Mouse (Mus musculus) lung, postnatal 0 days (tissue): Measurements from ENCODE around the gene Pgghg. TPM values are rescaled to one million over a fixed set of nuclear protein-coding genes. Genes with fewer than 3 reads are reported as not detected.
A peak's percentile ranks its signal among the peaks of the same experiment; 100 is the strongest.

ENCODE experiments used
- ATAC-seq: fragments of 200-750 bp; cut with Nextera tagmentation; 2 replicates; pipeline ENCODE4 v1.8.0; 2017; ENCODE audit warnings: moderate library complexity
- DNase-seq: peaks from one replicate; pipeline ENCODE4 v3.0.0-alpha.2; 2016; ENCODE audit warnings: low spot score
- H3K27ac ChIP-seq: fragments of 300-500 bp; sonication (generic); 2 replicates; pipeline ENCODE4 v1.5.1; 2014; ENCODE audit warnings: antibody characterized with exemption, mild to moderate bottlenecking, low read length, mixed read lengths
- H3K27me3 ChIP-seq: fragments of 300-500 bp; sonication (generic); replicated peaks from 2 replicates; pipeline ENCODE4 v1.6.1; 2014; ENCODE audit warnings: low read length, mixed read lengths; ENCODE audit not compliant: insufficient read depth
- H3K36me3 ChIP-seq: fragments of 300-500 bp; sonication (generic); 2 replicates; pipeline ENCODE4 v1.6.1; 2014; ENCODE audit warnings: low read length, mixed read lengths; ENCODE audit not compliant: insufficient read depth
- H3K4me1 ChIP-seq: fragments of 300-500 bp; sonication (generic); 2 replicates; pipeline ENCODE4 v1.6.1; 2014; ENCODE audit warnings: antibody characterized with exemption, low read depth, low read length, mixed read lengths; ENCODE audit not compliant: insufficient read depth
- H3K4me2 ChIP-seq: fragments of 300-500 bp; sonication (generic); replicated peaks from 2 replicates; pipeline ENCODE4 v1.6.1; 2014; ENCODE audit warnings: low read depth, mild to moderate bottlenecking, low read length, moderate library complexity, mixed read lengths
- H3K4me3 ChIP-seq: fragments of 300-500 bp; sonication (generic); 2 replicates; pipeline ENCODE4 v1.5.1; 2014; ENCODE audit warnings: low read depth, low read length
- H3K9ac ChIP-seq: fragments of 300-500 bp; sonication (generic); replicated peaks from 2 replicates; pipeline ENCODE4 v1.6.1; 2014; ENCODE audit warnings: low read depth, mild to moderate bottlenecking
- H3K9me3 ChIP-seq: fragments of 300-500 bp; sonication (generic); 2 replicates; pipeline ENCODE4 v1.6.1; 2016; ENCODE audit warnings: low read length, mixed read lengths
- CTCF ChIP-seq: IDR thresholded peaks from 2 replicates; pipeline ENCODE4 v1.5.1; 2016; ENCODE audit warnings: antibody characterized with exemption, mild to moderate bottlenecking
- EP300 ChIP-seq: IDR thresholded peaks from 2 replicates; pipeline ENCODE4 v1.6.1; 2016; ENCODE audit warnings: antibody characterized with exemption, mild to moderate bottlenecking, control low read depth
- WGBS: fragments of 180-500 bp; shearing (Covaris S2); extraction: QIAGEN DNeasy Blood & Tissue Kit; methylation state at CpG from one replicate; pipeline ENCODE4 v1.1.7; 2014; 5-methylcytosine and 5-hydroxymethylcytosine counted together
- polyA plus RNA-seq: library from polyadenylated mRNA; unstranded; fragments of >200 nt; fragmentation: Nextera tagmentation; extraction: Ambion mirVana; gene quantifications from 2 replicates; pipeline ENCODE4 v1.2.1, GENCODE M21; 2015

Gene Pgghg
- polyA plus RNA-seq, 1 experiment from 2014 or later = 12.7 TPM

DNA sequence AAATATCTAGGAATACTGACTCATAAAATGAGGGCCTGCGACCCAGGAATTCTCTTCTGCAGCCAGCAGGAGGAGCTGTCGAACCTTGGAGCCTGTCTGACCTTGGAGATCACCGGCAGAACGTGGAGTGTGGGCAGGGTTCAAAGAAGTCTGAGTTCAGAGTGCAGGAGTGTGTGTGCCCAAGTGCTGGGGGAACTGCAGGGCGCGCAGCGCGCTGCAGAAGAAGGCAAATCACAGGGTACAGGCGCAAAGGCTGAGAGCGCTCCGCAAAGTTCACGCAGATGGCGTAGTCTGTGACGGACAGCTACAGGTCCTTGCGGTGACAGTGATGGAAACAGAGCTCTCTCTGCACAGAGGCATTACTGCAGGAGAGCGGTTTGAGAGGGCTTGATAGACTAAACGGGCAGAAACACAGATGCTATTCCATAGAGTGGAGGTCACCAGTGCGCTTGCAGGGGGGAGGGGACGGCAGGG lies 32.5 kb upstream of the Pgghg start:
- Histone ChIP-seq H3K4me1 (no peaks in the 10 kb centered on the region), H3K36me3 (no peaks in the 10 kb centered on the region), H3K27me3 (no peaks in the 10 kb centered on the region), H3K27ac (no peak overlapping the region), H3K4me3 (peak overlapping the region; percentile 12; the same call in 1 of the 2 replicates), H3K9ac (no peak overlapping the region), H3K4me2 (peak overlapping the region; percentile 53), H3K9me3 (no peaks in the 10 kb centered on the region)
- TF ChIP-seq EP300 = no peak
- TF ChIP-seq CTCF = peak; percentile 89
- ATAC-seq (peak; percentile 83), DNase-seq (peak; percentile 88)
- under 1% methylated on average over 19 of the region's 19 CpGs for WGBS

- TF ChIP-seq EP300 = no peak
- WGBS = 50% methylated on average over 3 of the region's 3 CpGs
- ATAC-seq (no peak), DNase-seq (no peak)
- no peaks in the 10 kb centered on the region for H3K36me3 ChIP-seq
- H3K9me3 ChIP-seq = no peaks in the 10 kb centered on the region
- H3K27ac ChIP-seq = no peak overlapping the region
- no peaks in the 10 kb centered on the region for H3K27me3 ChIP-seq
- H3K9ac ChIP-seq = no peak overlapping the region
- no peak overlapping the region for H3K4me3 ChIP-seq
- H3K4me1 ChIP-seq = no peaks in the 10 kb centered on the region
- H3K4me2 ChIP-seq = no peak overlapping the region
Observed at GRCm38 (mm10) chr7:140912293-140912692, 28.9 kb upstream of the Pgghg start.

DNA sequence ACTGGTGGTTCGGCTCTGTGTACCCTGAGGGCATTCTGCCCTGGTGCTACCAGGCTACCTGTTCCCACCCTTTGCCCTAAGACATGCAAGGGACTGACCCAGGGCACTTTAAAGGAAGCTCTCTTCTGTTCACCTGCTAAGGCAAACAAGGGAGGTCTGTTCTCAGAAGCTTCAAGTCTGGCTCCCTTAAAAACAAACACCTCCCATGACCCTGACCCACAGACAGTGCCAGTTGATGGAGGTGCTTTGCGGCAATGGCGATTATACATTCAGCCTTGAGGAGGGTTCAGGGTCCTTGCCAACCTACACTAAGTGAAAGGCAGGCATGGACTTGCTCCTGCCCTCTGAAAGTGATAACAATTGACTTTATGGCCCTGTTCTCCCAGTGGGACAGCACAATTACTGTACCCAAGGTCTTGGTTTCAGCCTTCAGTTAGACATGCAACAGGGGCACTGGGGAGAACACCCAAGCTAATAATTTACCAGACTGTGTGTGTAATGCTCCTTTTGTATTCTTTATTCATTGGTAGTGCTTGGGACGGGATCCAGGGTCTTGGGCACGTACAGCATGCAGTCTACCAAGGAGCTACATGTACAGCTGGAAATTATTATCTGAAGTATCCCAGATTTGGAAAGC lies 28.2 kb upstream of the Pgghg start:
- DNase-seq (no peak), ATAC-seq (no peak)
- 49% methylated on average over 5 of the region's 5 CpGs for WGBS
- H3K27ac ChIP-seq = no peak overlapping the region
- no peaks in the 10 kb centered on the region for H3K9me3 ChIP-seq
- no peaks in the 10 kb centered on the region for H3K27me3 ChIP-seq
- H3K4me3 ChIP-seq = no peak overlapping the region
- no peaks in the 10 kb centered on the region for H3K36me3 ChIP-seq
- no peak for TF ChIP-seq CTCF
- TF ChIP-seq EP300 = no peak
- H3K9ac ChIP-seq = no peak overlapping the region
- H3K4me1 ChIP-seq = no peaks in the 10 kb centered on the region
- H3K4me2 ChIP-seq = no peak overlapping the region

DNA sequence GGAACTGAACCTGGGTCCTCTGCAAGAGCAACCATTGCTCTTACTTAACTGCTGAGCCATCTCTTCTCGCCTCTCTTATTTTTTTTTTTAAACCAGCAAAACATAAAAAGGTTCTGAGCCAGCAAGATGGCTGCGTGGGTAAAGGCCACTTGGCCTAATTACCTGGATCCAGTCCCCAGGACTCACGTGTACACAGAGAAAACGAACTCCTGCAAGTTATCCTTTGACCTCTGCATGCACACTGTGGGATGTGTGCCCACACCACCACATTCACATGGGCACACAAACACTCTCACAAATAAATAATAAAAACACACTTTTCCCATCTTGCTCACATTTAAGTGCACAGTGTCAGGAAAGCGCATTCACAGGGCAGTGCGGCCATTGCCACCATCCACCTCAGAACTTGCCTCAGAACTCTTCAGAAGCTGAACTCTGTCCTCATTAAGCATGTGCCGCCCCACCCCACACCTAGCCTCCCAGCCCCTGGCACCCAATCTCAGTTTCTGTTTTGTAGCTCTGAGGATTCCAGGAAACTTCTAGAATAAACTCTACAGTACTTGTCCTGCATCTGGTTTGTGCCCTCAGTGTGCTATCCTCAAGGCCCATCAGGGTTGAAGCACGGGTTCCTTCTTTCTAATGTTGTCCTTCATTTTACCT lies 27.0 kb upstream of the Pgghg start:
- DNase-seq = no peak
- Histone ChIP-seq H3K4me1 (no peaks in the 10 kb centered on the region), H3K27me3 (no peaks in the 10 kb centered on the region), H3K4me3 (no peak overlapping the region), H3K9ac (no peak overlapping the region), H3K36me3 (no peaks in the 10 kb centered on the region), H3K9me3 (no peaks in the 10 kb centered on the region), H3K27ac (no peak overlapping the region), H3K4me2 (no peak overlapping the region)
- WGBS = 85% methylated on average over 8 of the region's 8 CpGs
- TF ChIP-seq EP300 (no peak), CTCF (no peak)
- no peak for ATAC-seq

DNA sequence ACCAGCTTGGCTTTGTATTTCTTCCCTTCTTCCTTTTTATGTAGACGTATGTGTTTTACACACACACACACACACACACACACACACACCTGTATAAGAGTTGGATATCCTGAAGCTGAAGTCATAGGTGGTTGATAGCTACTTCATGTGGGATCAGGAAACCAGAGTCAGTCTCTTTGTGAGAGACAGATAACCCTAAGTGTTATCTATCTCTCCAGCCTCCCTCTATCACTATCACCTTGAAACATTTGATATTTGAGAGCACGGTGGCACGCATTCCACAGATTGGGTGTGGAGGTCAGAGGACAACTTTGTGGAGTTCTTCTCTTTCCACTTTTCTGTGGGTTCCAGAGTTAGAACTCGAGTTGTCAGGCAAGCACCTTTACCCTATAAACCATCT lies 21.3 kb upstream of the Pgghg start:
- H3K4me1 ChIP-seq = peaks cover 10% of the 10 kb centered on the region; the same call in 1 of the 2 replicates
- H3K9me3 ChIP-seq = no peaks in the 10 kb centered on the region
- H3K36me3 ChIP-seq = no peaks in the 10 kb centered on the region
- TF ChIP-seq EP300 (no peak), CTCF (no peak)
- no peak overlapping the region for H3K4me2 ChIP-seq
- H3K27me3 ChIP-seq = peaks cover 55% of the 10 kb centered on the region
- H3K4me3 ChIP-seq = no peak overlapping the region
- no peak overlapping the region for H3K9ac ChIP-seq
- no peak overlapping the region for H3K27ac ChIP-seq
- DNase-seq (no peak), ATAC-seq (no peak)
- WGBS = 32% methylated on average over 4 of the region's 4 CpGs

DNA sequence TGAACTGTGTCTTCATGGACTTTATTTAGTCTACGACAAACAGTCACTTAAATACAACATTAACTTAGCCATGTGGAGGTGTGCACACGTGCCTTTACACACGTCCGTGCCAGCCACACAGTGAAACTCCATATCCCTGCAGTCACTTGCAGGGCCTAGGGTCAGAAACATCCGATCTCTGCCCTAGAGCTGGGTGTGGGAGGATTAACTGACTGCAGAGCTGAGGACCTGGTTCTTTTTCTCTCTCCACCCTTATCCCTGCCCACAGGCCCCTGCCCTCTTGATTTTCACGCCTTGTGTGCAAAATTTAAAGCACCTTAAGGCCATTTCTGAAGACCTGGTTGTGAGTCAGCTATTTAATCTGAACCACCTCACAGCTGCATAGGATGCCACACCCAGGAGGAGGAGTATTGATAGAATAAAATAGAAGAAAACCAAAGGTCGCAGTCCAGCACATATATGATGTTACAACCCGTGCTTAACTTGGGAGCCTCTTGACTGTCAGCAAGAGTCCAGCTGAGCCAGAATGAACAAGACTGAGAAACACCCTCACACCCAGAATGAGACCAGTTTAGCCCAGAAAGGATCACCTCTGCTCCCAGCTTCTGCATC lies 20.7 kb upstream of the Pgghg start, which contains the start of gene Nlrp6:
Gene Nlrp6, plus strand, starts transcription at position 485 of the 612 bp plus-strand sequence.
- TF ChIP-seq EP300 (no peak), CTCF (no peak)
- no peaks in the 10 kb centered on the region for H3K9me3 ChIP-seq
- no peaks in the 10 kb centered on the region for H3K36me3 ChIP-seq
- no peak within 1 kb of the TSS for H3K4me3 ChIP-seq
- H3K4me1 ChIP-seq = peaks cover 10% of the 10 kb centered on the region; the same call in 1 of the 2 replicates
- H3K4me2 ChIP-seq = no peak within 1 kb of the TSS
- peaks cover 55% of the 10 kb centered on the region for H3K27me3 ChIP-seq
- WGBS = 58% methylated on average over 8 of the region's 8 CpGs
- no peak within 1 kb of the TSS for H3K9ac ChIP-seq
- no peak within 1 kb of the TSS for H3K27ac ChIP-seq
- DNase-seq (no peak), ATAC-seq (no peak)
